Mouse (Mus musculus) hindlimb bud, embryonic 11.5 days (tissue): Measurements from ENCODE around the gene Rnf186.
A peak's percentile ranks its signal among the peaks of the same experiment; 100 is the strongest.

ENCODE experiments used
- DNase-seq: peaks from one replicate; pipeline ENCODE4 v3.0.0-alpha.2; 2012; ENCODE audit warnings: low read depth, low spot score; ENCODE audit errors: extremely low spot score

Rnf186 gene

DNA sequence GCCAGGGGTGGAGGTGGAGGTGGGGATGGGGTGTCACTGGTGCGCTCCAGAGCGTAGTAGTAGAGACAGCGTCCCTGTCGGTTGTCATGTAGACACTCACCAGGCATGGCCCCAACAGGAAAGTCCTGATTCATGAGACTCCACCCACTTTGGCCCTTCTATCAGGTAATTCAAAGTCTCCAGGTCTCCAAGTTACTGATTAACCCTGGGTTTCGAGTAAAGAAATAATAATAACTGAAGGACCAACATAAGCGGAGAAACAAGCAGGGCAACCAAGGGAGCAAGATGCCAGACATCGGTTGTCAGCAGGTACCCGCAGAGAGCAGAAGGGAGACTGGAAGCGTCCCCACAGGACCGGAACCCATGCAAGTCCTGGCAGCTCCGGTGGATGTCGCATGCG, at the start of gene Rnf186:
Gene Rnf186 (plus strand): TSS at position 247 of the 400 bp plus-strand sequence.
- no peak for DNase-seq

DNA sequence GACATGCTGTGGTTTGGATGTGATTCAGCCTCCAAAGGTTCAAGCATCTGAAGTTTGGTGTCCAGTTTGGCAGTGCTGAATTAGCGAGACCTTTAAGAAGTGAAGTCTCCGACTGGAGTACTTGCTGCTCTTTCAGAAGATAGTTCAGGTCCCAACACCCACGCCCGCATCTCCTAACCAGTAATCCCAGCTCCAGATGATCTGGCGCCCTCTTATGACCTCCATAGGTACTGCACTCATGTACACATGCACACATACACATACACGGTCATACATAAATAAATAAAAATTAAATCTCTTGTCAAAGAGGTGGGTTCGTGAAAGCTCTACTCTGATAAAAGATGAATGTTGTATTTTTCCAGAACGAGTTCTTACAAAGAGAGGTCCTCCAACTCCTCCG, 49.6 kb upstream of the Rnf186 start:
- no peak for DNase-seq

DNA sequence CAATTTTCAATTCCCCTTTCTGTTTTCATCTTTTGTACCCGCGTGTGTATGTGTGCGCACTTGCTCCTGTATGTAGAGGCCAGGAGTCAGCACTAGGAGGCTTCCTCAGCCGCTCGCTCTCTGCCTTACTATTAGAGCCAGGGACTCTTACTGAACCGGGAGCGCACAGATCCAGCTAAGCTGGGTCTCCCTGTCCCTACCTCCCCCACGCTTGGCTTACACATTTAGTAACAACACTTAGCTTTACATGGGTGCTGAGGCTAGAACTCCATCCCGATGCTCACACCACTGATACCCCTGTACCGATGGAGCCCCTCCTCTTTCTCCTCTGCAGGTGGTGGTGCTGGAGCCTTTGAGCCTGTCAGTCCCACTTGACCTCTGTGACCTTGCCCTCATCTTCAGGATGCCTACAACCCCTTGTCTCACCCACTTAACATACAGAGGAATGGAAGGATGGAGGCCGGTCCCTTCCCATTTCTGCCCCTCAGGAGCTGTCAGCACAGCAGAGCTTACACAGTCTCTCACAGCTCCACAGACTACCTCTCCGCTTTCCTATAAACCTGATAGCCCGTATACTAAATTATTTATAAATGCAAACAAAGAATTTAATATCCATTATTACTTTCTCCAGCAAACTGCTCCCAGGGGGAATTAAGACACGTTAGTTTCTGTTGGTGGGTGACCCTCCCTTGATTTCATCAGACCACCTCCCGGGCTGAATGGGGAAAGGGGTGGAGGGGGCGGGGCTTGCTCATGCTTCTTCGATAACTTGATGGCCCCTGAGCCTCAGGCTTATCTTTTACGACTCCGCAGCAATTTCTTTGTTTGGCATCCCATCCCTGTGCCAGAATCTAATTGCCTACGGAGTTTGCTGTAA, 45.4 kb upstream of the Rnf186 start:
- no peak for DNase-seq

DNA sequence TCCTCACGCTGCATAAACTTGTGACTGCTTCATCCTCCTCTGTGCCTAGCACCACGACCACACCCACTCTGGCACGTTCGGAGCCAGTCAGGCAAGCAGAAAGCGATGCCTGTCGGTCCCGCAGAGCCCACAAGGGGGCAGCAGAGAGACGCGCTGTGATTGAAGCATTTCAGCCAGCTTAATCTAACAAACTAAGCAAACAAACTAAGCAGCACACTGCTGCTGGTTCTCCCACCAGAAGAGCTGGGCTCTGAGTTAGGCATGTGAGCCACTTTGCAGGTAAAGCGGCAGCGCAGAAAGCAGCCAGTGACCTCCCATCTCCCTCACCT, 44.8 kb upstream of the Rnf186 start:
- DNase-seq, result peak; percentile 67

DNA sequence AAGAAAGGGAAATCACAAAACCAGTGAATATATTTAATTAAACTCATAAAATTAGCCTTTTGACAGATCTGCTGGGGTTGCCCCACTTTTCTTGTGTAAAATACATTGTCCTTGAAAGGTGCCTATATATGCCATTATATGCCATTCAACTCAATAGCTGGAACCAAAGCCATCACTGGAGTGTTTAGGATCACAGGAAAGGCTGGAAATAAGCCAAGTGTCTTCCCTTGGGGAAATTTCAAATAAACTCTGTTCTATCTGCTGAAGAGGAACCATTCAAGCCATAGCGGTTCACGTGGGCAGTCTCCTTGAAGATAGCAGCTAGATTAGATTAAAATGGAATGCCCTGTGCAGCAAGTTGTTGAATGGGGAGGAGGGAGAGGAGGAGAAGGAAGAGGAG, 41.4 kb upstream of the Rnf186 start:
- no peak for DNase-seq

DNA sequence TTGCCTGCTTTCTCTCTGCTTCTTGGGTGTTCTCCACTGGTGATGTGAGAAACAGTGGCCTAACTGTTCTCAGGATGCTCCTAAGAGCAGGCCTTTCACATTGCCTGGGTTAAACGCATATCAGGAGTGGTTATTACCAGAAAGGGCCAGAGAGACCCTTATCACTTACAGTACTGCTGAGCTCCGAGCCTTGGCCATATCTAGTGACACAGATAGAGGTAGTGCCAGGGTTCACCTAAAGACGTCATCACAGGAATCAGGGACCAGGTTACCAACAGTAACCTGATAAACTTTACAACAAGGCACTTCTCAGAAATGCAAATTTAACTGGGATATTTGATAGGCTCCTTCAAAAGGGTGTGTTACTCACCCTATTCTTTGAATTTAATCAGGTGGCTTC, 33.0 kb upstream of the Rnf186 start:
- DNase-seq, result no peak

DNA sequence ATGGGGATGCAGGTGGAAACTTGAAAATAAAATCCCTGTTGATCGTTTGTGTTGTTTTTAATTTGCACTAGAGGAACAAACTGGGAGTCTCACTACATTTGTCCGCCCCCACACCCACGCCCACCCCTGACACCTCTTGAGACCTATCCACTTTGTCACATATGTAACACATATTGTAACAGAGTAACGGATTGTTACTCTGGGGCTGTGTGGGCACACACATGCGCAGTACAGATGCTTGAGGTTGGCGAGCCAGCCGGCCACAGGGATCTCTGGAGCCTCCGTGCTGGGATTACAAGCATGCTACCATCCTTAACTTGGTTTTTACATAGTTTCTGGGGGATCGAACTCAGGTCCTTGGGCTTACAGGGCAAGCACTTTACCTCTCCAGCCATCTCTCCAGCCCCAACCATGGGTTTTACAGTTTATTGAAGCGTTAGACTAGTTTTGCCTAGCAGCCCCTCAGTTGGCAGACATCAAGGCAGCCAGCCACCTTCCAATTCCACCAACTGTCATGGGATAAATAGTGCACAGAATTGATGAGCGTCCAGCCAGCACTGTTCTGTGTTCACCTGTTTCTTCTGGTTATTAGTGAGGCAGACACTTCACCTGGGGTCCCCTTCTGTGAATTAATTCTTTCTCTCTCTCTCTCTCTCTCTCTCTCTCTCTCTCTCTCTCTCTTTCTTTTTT, 32.3 kb upstream of the Rnf186 start:
- DNase-seq, result no peak

DNA sequence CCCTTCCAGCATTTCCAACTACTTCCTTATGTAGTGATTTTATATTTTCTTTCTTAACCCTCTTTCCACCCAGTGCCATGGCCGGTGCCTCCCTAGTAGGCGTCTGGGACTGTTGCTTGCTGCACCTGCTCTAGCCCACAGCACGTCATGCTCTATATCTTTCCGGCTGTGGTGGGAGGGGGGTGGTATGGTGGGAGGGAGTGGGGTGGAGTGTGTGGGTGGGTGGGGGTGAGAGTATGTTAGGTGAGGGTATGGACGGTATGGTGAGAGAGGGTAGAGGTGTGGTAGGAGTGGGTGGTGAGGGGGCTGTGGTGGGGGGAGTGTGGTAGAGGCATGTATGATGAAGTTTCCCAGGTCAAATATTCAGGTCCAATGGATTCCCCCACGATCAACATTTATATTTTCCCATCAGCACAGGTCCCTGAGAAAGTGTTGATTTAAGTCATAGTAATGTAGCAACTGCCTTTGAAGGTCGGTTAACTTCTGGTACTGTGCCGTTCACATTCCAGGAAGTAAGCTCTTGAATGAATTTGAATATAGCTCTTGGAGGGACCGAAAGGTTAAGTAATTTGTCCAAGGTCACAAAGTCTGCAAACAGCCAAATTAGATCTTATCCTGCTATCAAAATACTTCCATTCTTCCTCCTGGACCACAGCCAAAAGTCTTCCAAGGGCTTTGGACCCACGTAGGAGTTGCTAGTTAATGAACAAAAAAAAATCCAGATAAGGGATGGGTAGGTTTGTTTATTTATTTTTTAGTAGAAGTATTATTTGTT, 28.2 kb upstream of the Rnf186 start:
- no peak for DNase-seq

DNA sequence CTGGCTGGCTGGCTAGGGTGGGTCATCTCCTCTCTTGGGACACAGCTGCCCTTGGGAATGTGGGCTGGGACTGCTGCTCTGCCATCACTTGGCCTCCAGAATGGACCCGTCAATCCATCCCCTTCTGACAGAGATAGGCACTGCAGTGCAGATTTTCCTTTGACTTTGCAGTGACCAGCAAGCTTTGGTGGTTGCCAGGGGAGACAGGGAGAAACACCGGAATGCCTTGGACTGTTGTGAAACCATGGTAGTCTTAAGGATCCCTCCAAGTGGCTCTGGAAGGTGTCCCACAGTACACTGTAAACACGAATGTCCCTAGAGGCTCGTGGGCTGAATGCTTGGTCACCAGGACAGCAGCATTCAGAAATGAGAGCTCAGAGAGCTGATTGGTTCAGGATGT, 27.4 kb upstream of the Rnf186 start:
- no peak for DNase-seq

DNA sequence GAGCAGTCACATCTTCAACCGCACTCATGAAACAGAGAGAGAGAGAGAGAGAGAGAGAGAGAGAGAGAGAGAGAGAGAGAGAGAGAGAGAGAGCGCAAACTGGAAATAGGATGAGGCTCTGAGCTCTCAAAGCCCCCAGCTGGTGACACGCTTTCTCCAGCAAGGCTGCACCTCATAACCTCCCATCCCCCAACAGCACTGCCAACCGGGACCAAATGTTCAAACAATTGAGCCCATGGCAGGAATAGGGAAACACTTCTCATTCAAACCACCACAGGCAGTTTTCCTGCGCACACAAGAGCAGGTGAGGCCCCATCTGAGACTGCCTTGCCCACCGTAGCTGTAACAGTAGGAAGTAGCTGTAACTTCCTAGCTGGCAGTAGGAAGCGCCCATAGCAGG, 25.5 kb upstream of the Rnf186 start:
- DNase-seq, result no peak

DNA sequence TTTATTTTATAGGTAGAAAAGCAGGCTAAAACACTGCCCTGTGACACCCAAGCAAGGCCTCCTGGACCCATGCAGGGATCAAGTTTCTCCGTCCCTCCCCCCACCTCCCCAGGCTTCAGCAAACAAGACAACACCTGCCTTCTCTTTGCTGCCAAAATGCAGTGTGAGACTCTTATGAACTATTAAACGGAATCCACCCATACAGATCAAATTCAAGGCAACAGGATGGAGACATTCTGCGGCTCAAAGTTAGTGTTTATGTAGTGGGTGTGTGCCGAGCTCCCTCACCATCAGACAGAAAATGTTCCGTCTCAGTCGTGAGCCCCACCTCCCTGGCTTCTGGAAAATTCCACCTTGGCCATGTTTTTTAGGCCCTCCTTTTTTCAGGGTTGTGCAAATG, 24.9 kb upstream of the Rnf186 start:
- no peak for DNase-seq

DNA sequence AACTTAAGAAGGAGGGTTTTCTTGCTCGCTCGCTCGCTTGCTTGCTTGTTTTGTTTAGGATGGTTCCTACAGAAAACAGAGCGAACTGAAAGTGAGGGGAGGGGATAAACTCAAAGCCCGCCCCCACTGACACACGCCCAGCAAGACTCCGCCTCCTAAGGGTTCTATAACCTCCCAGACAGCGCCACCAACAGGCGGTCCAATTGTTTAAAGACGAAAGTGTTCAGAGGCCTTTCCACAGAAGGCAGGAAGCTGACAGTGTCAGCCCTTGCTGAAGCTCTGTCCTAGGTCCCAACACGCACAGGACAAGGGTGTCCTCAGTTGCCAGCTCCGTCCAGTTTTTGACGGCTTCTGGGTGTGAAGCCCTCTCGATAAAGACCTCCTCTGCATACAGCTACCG, 23.2 kb upstream of the Rnf186 start:
- no peak for DNase-seq

DNA sequence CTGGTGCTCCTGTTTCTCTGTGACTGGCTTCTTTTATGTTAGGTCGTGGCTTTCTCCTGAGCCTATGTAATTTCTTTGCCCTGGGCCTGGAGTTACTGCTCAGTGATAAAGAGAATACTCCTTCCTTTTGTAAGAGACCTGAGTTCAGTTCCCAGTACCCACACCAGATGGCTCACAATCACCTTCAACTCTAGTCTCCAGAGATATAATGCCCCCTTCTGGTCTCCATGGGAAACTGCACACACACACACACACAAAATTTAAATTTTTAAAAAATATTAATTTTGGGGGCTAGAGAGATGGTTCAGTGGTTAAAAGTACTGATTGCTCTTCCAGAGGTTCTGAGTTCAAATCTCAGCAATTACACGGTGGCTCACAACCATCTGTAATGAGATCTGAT, 18.7 kb upstream of the Rnf186 start:
- no peak for DNase-seq

DNA sequence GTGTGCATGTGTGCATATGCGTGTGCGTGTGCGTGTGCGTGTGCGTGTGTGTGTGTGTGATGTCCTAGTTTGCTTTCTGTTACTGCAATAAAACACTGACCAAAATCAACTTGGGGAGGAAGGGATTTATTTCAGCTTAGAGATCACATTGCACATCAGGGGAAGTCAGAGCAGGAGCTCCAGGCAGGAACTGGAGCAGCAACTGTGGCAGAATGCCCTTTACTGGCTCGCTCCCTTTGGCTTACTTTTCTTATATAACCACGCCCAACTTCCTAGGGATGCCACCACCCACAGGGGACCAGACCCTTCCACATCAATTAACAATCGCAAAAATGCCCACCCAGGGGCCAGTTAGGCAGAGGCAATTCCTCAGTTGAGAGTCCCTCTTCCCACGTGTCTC, 8.3 kb upstream of the Rnf186 start:
- DNase-seq, result no peak

DNA sequence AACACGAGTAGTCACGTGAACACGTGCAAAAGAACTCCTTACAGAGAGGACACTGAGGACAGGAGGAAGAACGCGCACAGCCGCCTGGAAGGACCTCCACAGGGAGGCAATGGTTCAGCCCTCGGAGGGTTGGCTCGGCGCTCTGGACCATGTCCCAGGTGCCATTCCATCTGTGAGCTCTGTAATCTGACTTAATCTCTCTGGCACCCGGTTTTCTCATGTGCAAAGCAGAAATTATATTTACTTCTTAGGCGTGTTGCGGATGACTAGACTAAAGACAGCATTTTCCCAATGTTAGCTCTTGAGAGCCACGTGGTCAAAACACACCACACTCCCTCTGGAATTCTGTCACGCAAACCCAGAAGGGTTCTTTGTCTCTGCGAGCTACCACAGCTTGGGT, 7.8 kb upstream of the Rnf186 start:
- no peak for DNase-seq

DNA sequence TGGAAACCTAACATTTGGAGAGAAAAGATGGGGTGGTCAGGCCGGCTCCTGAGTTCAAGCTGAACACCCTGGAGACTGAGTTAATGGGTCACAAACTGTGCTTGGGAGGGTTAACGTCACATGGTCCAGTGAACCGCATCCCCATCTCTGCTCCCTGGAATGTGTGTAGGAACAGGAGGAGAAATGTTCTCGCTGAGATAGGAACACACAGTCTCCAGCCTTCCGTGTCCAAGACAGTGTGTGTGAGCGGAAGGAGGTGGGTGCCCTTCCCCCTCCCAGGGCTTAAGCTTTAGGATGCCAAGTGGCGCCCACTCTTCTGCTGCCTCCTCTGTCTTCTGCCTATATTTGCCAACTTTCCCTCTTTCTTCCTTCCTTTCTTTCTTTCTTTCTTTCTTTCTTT, 7.0 kb upstream of the Rnf186 start:
- no peak for DNase-seq

DNA sequence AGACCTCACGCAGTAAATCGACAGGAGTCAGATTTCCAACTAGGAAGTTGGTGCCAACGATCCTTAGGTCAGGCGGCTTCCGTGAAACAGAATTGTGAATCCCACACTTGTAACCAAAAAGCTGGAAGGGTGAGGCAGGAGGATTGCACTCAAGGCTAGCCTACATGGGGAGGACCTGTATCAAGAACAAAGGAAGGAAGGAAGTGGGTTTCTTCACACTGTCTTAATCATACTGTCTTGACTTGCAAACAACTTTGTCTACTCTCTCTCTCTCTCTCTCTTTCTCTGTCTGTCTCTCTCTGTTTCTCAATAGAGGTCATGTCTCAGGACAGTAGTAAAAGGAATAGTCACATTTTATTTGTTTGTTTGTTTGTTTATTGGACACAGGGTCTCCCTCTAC, 4.2 kb upstream of the Rnf186 start:
- DNase-seq, result no peak

DNA sequence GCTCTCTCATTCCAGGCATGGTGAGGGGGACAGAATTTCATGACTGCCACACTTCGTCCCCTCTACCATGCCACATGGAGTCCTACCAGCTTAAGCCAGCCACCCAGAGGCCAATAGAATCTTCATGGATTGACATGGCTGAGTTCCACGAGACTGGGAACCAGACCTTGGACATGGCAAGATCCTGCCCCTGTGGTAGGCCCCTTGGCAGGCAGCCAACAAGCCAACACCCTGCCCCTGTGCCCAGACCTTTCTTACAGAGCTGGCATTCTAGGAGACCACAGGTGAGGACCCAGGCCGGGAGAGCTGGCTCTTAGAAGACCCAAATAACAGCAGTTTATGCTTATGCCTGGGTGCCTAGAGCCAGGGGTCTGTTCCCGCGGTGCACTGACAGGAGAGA, 1.0 kb upstream of the Rnf186 start:
- no peak for DNase-seq

DNA sequence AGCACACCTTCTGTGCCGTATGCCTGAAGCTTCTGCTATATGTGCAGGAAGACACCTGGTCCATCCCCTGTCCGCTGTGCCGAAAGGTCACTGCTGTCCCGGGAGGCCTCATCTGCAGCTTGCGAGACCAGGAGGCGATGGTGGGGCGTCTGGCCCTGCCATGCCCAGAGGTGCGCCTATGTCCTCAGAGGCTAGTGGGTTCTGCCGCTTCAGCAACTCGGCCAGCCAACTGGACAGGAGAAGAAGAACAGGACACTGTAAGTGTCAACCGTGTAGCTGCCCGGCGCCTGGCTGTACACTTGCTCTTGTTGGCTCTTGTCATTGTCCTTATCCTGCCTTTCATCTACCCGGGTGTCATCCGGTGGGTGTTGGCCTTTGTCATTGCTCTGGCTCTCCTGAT, 573 bp downstream of the Rnf186 start:
- no peak for DNase-seq

DNA sequence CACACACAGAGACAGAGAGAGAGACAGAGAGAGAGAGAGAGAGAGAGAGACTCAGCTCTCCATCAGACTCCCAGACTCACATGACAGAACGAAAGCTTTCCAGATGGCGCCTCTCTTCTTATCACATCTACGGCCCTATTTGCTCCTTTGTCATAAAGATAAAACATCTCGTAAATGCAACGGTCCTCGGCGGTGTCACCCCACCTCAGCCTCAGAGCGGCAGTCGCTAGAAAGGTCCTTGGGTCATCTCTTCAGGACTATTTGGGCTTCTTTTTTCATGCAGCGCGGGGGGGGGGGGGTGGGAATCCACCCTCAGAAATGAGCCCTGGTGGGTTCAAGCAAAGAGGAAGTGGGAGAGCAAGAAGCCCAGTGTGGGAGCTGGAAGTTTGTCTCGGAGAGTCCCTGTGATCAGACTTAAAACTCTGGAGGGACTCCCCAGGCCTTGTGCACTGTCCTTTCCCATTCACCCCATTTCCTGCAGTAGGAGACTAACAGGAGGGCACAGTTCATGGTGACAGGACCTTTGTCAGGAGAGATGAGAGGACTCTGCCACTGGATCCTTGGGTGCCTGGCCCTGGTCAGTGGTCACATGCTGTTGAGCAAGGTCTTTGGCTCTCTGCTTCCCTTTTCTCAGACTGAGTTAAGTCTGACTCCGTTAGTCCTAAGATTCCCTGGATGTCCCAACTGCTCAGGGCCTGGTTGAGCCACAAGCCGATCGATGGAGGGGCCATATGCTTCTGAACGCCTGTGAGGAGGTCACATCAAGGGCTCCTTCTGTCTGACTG, 2.1 kb downstream of the Rnf186 start:
- no peak for DNase-seq

DNA sequence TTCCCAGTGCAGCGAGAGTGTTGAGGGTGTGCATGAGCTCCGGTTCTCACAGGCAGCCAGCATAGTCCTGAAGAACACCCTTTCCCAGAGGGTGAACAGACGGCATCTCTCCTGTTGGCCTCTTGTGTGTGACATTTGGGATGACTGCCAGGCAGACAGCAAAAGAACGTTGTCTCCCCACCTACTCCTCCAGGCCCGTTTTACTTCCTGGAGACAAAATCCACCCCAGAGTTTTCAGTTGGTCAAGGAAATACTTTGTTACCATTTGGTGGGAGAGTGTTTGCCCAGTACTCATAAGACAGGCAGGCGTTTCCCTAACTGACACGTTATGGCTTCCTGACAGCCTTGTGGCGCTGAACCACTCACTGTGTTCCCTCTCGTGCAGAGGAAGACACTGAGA, 2.8 kb downstream of the Rnf186 start:
- DNase-seq, result no peak
